Mouse (Mus musculus): Measurements from ENCODE around the gene Cfap299. TPM values are rescaled to one million over a fixed set of nuclear protein-coding genes. Genes with fewer than 3 reads are reported as not detected.

Gene Cfap299
- total and polyA plus RNA-seq, 3 experiments: not detected

GRCm38 (mm10) chr5:98561301-98561700 lies 232.2 kb downstream of the Cfap299 start:
- TF ChIP-seq SIN3A (IDR thresholded peaks at IDR 0.05; ENCODE audit: low read length) (no peak), MXI1 (IDR thresholded peaks at IDR 0.05; ENCODE audit: low read depth, low read length) (no peak), KAT2A (IDR thresholded peaks at IDR 0.05; ENCODE audit: insufficient replicate concordance, low read length) (no peak), POLR2A (IDR thresholded peaks at IDR 0.05; ENCODE audit: low read depth, low read length) (no peak), CHD2 (IDR thresholded peaks at IDR 0.05; ENCODE audit: low read length) (no peak), USF1 (IDR thresholded peaks at IDR 0.05; ENCODE audit: low read depth, low read length) (no peak), ZC3H11A (IDR thresholded peaks at IDR 0.05; ENCODE audit: low read depth, low read length) (no peak), MAZ (IDR thresholded peaks at IDR 0.05; ENCODE audit: low read depth, low read length) (no peak), MAFK (IDR thresholded peaks at IDR 0.05; ENCODE audit: insufficient replicate concordance, low read length) (no peak), MYC (IDR thresholded peaks at IDR 0.05; ENCODE audit: low read depth, low read length) (no peak), TBP (conservative IDR thresholded peaks at IDR 0.05; ENCODE audit: low read depth, low read length) (no peak), ZKSCAN1 (IDR thresholded peaks at IDR 0.05; ENCODE audit: borderline replicate concordance, low read depth, low read length) (no peak), UBTF (IDR thresholded peaks at IDR 0.05; ENCODE audit: low read depth, low read length) (no peak), USF2 (conservative IDR thresholded peaks at IDR 0.05; ENCODE audit: low read depth, low read length) (no peak), CHD1 (IDR thresholded peaks at IDR 0.05; ENCODE audit: low read depth, low read length) (no peak), RCOR1 (conservative IDR thresholded peaks at IDR 0.05; ENCODE audit: low read depth, low read length) (no peak), ZNF384 (IDR thresholded peaks at IDR 0.05; ENCODE audit: low read depth, low read length) (no peak), ZMIZ1 (IDR thresholded peaks at IDR 0.05; ENCODE audit: low read depth, low read length) (no peak)
- dilution Hi-C loops (cut with MboI; ENCODE audit: extremely low pct_ligation_motif_present, extremely low pct_unique_long_range_greater_than_20kb, low sequenced_read_pairs): no loop called here
- no peak overlapping the region for H3K4me2 ChIP-seq (ENCODE audit: insufficient read depth, low read depth, poor library complexity, severe bottlenecking)

GRCm38 (mm10) chr5:98562806-98563205 lies 233.7 kb downstream of the Cfap299 start:
- Histone ChIP-seq H3K4me3 (replicated peaks in 1 of 3; ENCODE audit: low read depth in 2 of 3, low read length in 2 of 3, poor library complexity in 1 of 3) (no peak overlapping the region), H3K79me2 (replicated peaks; ENCODE audit: control insufficient read depth, extremely low read depth, insufficient read depth, poor library complexity, severe bottlenecking) (no peaks in the 10 kb centered on the region), H3K9ac (ENCODE audit: insufficient read depth, low read depth) (no peak overlapping the region), H3K4me1 (ENCODE audit: control insufficient read depth in 1 of 2, insufficient read depth in 2 of 2) (peaks cover 3 to 32% of the 10 kb centered on the region in 2 experiments; a peak in 3 of 4 replicates), H3K4me2 (ENCODE audit: insufficient read depth, low read depth, poor library complexity, severe bottlenecking) (no peak overlapping the region), H3K36me3 (replicated peaks in 1 of 2; ENCODE audit: control insufficient read depth in 1 of 2, insufficient read depth in 1 of 2, low read length in 1 of 2) (no peaks in the 10 kb centered on the region), H3K27me3 (replicated peaks) (no peaks in the 10 kb centered on the region), H3K9me3 (replicated peaks; ENCODE audit: low read length) (no peaks in the 10 kb centered on the region), H3K27ac (ENCODE audit: insufficient read depth, low read depth) (no peak overlapping the region)
- dilution Hi-C loops (cut with MboI; ENCODE audit: extremely low pct_ligation_motif_present, extremely low pct_unique_long_range_greater_than_20kb, low sequenced_read_pairs): no loop called here
- in situ Hi-C loops (cut with MboI; ENCODE audit: low pct_ligation_motif_present, low pct_unique_long_range_greater_than_20kb, low sequenced_read_pairs): no loop called here
- no peak for DNase-seq (ENCODE audit: extremely low read depth)
- no peak for TF ChIP-seq ZKSCAN1 (IDR thresholded peaks at IDR 0.05; ENCODE audit: borderline replicate concordance, low read depth, low read length)
- TF ChIP-seq RAD21 (IDR thresholded peaks at IDR 0.05; ENCODE audit: low read depth, low read length): no peak
- no peak for TF ChIP-seq ETS1 (conservative IDR thresholded peaks at IDR 0.05; ENCODE audit: low read depth, low read length)
- no peak for TF ChIP-seq MAFK (IDR thresholded peaks at IDR 0.05; ENCODE audit: insufficient replicate concordance, low read length)
- TF ChIP-seq UBTF (IDR thresholded peaks at IDR 0.05; ENCODE audit: low read depth, low read length): no peak

More at GRCm38 (mm10) chr5:98561301-98561700, 232.2 kb downstream of the Cfap299 start:
- no peaks in the 10 kb centered on the region for H3K36me3 ChIP-seq (replicated peaks in 1 of 2; ENCODE audit: control insufficient read depth in 1 of 2, insufficient read depth in 1 of 2, low read length in 1 of 2)
- no peaks in the 10 kb centered on the region for H3K27me3 ChIP-seq (replicated peaks)
- no peaks in the 10 kb centered on the region for H3K79me2 ChIP-seq (replicated peaks; ENCODE audit: control insufficient read depth, extremely low read depth, insufficient read depth, poor library complexity, severe bottlenecking)
- H3K4me3 ChIP-seq (replicated peaks in 1 of 3; ENCODE audit: low read depth in 2 of 3, low read length in 2 of 3, poor library complexity in 1 of 3): no peak overlapping the region
- no peaks in the 10 kb centered on the region for H3K9me3 ChIP-seq (replicated peaks; ENCODE audit: low read length)
- H3K4me1 ChIP-seq (ENCODE audit: control insufficient read depth in 1 of 2, insufficient read depth in 2 of 2): peaks cover 3 to 20% of the 10 kb centered on the region in 2 experiments; a peak in 3 of 4 replicates
- no peak overlapping the region for H3K9ac ChIP-seq (ENCODE audit: insufficient read depth, low read depth)
- in situ Hi-C loops (cut with MboI; ENCODE audit: low pct_ligation_motif_present, low pct_unique_long_range_greater_than_20kb, low sequenced_read_pairs): no loop called here
- DNase-seq (ENCODE audit: extremely low read depth): no peak
- H3K27ac ChIP-seq (ENCODE audit: insufficient read depth, low read depth): no peak overlapping the region
